Mouse (Mus musculus) embryo, embryonic 11 days (tissue): Measurements from ENCODE around the gene Ccdc171.
"Not testable (repeated sequence)": the region's sequence is repeated elsewhere in the genome, so short reads cannot be mapped to it uniquely, and the experiment has no call there.

ENCODE experiments used
- DNase-seq: peaks from one replicate; pipeline ENCODE4 v3.0.0-alpha.2; 2015

Ccdc171 gene

DNA sequence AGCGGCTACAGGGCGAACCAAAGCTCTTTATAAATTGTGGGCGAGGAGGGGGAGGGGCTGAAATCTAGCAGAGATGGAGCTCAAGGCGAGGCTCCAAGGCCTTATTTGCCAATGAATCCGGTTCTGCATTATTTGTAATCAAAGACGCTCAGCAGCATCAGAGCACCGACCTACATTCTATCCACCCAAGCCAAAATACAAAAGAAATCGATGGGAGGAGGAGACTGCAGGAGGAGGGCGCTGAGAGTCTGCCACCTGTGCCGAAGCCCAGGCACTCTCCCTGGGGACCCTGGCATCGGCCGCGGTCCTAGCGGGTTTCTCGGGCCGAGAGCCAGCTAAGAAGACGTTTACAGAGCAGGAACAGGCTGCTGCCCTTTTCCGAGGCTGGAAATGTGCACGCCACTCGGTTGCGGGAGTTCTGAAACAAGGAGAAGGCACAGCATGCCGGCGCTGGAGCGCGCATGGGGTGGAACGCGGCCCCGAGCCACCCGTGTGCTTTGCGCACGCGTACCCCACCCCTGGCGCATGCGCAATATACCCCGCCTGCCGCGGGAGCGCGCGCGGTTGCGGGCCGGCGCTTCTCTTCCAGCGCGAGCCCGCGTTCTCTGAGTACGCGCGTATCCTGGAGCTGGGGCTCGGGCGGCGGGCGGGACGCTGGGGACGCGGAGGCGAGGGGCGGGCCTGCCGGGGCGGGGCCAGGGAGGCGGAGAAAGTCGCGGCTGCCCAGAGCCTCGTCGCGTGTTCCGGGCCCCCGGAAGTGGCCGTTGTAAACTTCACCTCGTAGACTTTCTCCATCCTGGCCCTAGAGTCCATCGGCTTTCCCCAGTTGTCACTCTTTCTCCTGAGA lies at the start of gene Ccdc171:
Ccdc171 (plus strand) TSS at position 703 of the 847 bp plus-strand sequence.
- peak; percentile 99 for DNase-seq

GRCm38 (mm10) chr4:83485250-83485649 lies 40.1 kb upstream of the Ccdc171 start:
- DNase-seq: no peak

GRCm38 (mm10) chr4:83485735-83486116 lies 39.6 kb upstream of the Ccdc171 start:
- peak; percentile 95 for DNase-seq

GRCm38 (mm10) chr4:83486117-83486901 lies 39.0 kb upstream of the Ccdc171 start, which contains the start of gene Psip1:
Gene Psip1, minus strand, starts transcription at chr4:83486459.
- peak; percentile 94 for DNase-seq

- DNase-seq: peak; percentile 53
Observed at GRCm38 (mm10) chr4:83489121-83489520, 36.2 kb upstream of the Ccdc171 start.

DNA sequence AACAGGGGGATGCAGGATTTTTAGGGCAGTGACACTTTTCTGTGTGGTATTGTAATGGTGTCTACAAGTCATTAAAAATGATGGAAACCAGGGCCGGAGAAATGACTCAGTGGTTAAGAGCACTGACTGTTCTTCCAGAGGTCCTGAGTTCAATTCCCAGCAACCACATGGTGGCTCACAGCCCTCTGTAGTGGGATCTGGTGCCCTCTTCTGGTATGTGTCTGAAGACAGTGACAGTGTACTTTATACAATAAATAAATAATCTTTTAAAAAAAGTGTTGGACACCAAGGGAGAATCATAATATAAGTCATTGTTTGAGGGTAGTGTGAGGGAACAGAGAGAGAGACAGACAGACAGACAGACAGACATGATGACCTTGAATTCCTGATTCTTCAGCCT lies 32.2 kb upstream of the Ccdc171 start:
- DNase-seq: no peak

- DNase-seq: not testable (repeated sequence)
Observed at GRCm38 (mm10) chr4:83497013-83497412, 28.3 kb upstream of the Ccdc171 start.

GRCm38 (mm10) chr4:83500154-83501036 lies 24.9 kb upstream of the Ccdc171 start:
- DNase-seq: peak; percentile 81

DNA sequence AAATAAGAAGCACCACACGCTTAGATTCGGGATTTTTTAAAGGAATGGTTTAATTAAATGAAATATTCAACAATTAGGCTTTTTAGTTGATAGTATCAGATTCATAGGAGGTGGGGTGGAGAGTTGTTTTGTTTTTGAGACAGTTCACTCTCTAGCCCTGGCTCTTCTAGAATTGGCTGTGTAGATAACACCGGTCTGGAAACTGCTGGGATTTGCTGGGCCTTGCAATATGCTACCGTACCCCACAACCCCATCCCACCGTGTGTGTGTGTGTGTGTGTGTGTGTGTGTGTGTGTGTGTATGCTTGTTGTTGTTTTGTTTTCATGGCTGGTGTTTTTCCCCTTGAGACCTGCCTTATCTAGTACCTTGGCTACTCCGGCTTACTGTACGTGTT lies 24.3 kb upstream of the Ccdc171 start:
- DNase-seq: no peak

- no peak for DNase-seq
Observed at GRCm38 (mm10) chr4:83509600-83509999, 15.7 kb upstream of the Ccdc171 start.

GRCm38 (mm10) chr4:83511083-83511482 lies 14.3 kb upstream of the Ccdc171 start:
- DNase-seq: no peak

DNA sequence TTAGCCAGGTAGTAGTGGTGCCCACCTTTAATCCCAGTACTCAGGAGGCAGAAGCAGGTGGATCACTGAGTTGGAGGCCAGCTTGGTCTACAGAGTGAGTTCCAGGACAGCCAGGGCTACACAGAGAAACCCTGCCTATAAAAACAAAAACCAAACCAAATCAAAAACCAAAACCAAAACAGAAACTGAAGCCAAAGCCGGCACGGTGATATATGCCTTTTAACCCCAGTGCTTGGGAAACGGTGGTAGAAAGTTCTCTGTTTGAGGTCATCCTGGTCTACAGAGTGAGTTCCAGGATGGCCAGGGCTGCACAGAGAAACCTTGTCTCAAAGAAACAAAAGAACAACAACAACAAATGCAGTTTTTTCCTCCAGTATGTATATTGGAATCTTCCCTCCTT lies 13.1 kb upstream of the Ccdc171 start:
- DNase-seq: no peak

DNA sequence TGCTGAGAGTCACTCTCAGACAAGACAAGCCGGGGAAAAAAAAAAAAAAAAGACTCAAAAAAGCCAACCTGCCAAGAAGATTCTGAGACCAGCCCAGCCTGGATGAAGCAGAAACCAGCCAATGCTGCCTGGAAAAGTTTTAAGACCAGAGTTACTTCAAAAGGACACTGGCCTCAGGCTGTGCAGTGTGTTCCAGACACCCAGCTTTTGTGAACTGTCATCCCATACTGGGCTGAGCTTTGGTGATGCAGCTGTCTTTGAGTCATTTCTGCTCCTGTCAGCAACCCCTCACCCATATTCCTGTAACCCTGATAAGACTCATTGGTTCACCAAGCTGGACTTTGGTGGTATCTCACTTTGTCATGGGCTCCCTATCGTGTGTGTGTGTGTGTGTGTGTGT lies 12.7 kb upstream of the Ccdc171 start:
- no peak for DNase-seq

GRCm38 (mm10) chr4:83514183-83514582 lies 11.2 kb upstream of the Ccdc171 start:
- no peak for DNase-seq

- DNase-seq: peak; percentile 41
Observed at GRCm38 (mm10) chr4:83514976-83515669, 10.2 kb upstream of the Ccdc171 start.

DNA sequence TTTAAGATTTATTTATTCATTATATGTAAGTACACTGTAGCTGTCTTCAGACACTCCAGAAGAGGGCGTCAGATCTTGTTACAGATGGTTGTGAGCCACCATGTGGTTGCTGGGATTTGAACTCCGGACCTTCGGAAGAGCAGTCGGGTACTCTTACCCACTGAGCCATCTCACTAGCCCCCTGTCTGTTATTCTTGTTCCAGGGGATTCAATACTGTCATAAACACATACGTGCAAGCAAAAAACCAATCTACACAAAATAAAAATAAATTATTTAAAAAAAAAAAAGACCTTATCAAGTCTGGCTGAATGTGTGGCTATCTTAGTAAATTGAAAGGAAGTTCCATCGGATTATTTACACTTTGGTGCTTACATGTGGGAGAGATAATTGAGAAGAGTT lies 9.2 kb upstream of the Ccdc171 start:
- not testable (repeated sequence) for DNase-seq

DNA sequence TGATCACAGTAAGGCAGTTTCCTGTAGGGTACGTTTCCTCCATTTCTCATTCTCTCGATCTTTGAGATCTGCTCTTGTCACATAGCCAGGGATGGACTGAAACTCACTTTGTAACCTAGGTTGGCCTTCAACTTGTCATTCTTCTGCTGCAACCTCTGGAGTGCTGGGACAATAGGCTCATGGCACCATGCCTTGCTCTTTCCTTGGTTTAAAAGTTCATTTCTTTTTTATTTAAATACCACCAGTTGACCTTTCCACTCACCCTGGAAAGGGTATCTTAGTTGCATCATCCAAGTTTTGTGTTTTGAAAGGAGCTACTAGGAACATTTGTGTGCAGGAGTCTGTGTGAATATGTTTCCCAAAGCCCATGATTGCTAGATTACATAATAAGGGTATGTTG lies 6.2 kb upstream of the Ccdc171 start:
- no peak for DNase-seq

- DNase-seq: no peak
Observed at GRCm38 (mm10) chr4:83519807-83520206, 5.5 kb upstream of the Ccdc171 start.

GRCm38 (mm10) chr4:83520308-83520707 lies 5.0 kb upstream of the Ccdc171 start:
- no peak for DNase-seq

DNA sequence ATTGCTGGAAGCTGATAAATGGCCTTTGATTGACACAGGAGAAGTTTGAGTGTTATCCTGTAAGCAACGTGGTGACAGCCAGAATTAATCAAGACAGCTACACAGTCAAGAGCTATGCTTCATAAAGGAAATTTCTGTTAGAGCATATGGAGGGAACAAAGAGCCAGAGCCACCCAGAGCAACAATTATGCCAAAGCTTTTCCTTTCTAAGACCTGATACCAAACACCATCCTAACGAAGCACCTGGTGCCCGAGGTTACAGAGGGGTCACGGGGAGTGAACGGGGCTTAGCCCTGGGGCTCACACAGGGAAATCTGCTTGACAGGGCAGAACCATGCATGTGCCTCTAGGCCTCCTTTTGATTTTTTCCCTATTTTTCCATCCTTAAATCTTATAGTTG lies 3.3 kb upstream of the Ccdc171 start:
- DNase-seq: peak; percentile 36

GRCm38 (mm10) chr4:83524456-83524842 lies 896 bp upstream of the Ccdc171 start:
- DNase-seq: no peak

DNA sequence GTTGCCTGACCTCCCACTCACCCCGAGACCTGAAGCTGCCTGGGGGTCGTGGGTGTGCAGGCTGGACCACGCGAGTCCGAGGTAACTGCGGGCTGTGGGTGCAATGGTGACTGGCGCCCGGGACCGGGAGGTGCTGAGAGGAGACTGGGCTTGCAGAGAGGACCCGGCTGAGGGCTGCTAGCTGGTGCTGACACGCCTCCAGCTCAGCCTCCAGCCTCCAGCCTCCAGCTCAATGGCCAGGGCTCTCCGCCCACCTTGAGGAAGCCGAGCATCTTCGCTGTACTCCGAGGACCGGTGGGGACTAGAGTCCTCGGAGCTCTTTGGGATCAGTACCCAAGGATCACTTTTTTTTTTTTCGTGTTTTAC lies 328 bp downstream of the Ccdc171 start:
- peak; percentile 74 for DNase-seq
